Mouse (Mus musculus): ENCODE measurements around the gene Rpl18a.

The Rpl18a gene

DNA sequence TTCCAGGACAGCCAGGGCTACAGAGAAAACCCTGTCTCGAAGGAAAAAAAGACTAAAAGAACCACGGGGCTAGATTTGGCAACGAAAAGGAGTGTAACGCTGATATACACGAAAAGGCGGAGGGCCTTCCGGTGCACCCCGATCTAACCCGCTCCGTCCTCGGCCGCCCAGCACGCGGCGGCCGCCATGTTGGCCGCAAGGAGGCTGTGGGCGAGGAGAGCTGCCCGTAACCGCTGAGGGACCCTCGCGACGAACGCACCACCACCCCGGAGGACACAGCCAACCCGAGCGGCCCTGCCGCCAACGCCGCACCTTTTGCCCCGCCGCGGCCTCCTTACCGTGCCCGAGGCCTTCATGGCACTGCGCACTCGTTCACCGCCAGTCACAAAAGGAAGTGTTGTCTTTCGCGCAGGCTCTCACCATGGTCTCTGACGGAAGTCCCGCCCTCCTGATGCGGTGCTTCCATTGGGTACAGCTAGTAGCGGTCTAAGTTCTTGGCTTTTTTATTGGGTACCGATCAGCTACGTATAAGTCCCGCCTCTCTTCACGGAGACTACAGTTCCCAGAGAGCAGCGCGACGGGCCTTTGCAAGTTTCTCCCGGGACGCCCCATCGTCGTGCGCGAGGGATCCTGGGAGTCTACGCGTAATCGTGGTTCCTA, at the start of gene Rpl18a:
Gene Rpl18a, minus strand, starts transcription at position 392 of the 660 bp plus-strand sequence.
- DNase-seq (ENCODE audit: low read depth, low spot score): peak; percentile 100

DNA sequence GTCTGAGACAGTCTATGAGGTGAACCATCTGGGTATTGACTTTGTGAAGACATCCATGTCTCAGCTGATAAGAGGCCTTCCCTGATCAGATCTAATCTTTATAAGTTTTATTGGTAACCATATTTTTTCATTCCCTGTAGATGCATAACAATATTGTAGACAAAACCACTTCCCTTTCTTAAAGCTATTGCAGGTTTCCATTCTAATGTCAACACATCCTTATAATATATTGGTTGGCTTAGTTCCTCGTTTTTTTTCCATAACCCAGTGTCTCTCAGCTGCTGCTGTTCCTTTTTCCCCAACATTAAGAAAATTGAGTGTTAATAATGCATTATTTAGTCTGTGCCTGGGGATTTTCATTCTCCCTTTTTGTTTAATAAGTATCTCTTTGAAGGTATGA, 46.0 kb upstream of the Rpl18a start:
- DNase-seq (ENCODE audit: low read depth, low spot score): no peak

DNA sequence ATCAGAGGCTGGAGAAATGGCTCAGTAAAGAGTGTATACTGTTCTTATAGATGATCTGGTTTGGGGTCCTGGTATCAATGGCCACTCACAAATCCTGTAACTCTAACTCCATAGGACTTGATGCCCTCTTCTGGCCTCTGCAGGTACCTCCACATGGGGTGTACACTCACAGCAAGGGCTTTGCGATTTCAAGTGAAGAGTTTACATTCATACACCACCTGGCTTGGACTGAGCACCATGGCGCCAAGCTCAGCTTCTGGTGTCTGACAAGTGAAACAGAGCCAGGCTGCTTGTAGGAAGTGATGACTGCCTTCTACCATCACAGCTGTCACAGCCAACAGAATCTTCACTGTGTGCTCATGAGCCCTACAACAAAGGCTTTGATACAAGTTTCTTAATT, 44.3 kb upstream of the Rpl18a start:
- peak; percentile 54 for DNase-seq (ENCODE audit: low read depth, low spot score)

DNA sequence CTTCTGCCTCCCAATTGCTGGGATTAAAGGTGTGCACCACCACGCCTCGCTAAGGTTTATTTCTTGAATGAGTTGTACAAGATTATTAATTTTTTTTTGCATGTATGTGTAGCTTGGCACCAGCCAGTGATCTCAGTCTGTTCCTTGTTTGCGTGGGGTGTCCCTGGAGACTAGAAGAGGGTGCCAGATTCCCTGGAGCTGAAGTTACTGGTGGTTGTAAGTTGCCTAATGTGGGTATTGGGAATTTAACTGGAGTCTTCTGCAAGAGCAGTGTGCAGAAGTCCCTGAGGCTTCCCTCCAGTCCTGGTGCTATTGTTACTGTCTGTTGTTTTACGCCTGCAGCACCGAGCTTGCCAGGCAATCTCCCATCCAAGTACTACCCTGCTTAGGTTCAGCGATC, 40.0 kb upstream of the Rpl18a start:
- peak; percentile 66 for DNase-seq (ENCODE audit: low read depth, low spot score)

DNA sequence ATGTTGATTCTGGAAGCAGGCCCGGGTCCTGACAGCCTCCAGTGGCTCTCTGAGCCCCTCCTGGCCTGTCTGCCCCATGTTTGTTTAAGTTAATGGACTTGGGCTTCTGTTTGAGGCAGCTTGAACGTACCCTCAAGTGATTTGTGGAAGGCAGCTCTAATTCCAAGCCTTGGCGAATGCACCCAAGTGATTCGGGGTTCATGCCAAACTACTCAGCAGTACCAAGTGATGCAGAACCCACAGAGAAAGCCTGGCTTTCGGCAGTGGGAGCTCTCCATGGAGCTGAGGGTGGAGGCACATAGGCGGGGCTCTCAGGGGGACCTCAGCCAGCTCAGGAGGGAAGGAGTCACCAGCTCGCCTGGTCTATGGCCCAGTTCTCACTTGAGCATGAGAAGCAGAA, 37.6 kb upstream of the Rpl18a start:
- peak; percentile 61 for DNase-seq (ENCODE audit: low read depth, low spot score)

DNA sequence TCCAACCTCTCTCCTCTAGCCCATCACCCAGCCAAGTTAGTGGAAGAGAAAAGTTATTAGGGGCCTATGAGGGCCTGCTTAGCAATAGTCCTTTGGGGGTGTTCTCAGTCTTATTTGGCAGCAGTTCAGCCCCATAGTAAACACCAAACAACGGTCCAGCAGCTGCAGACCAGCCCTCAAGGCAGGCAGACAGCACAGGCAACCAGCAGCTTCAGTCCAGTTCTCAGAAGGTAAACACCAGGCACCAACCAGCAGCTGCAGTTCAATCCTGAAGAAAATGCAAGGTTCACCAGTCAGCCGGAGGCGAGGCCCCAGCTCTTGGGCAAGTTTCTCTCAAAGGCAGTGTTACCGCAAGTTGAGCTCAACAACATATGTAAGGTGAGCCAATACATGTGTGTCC, 35.8 kb upstream of the Rpl18a start:
- no peak for DNase-seq (ENCODE audit: low read depth, low spot score)

DNA sequence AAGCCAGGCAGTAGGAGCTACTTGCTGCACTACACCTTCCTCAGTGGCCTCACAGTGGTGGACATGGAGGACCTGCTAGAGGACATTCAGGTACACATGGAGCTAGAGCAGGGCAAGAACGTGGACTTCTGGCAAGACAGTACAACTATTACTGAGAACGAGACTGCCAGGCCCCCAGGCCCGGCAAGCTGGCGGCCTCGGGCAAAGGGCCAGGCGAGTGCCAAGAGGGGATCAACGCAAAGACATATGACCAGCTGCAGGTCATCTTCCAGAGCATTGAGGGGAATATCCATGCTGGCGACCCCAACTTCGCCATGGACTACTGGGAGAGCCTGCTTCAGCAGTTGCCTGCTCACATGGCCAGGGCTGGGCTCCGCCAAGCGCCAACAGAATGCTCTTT, 34.5 kb upstream of the Rpl18a start:
- no peak for DNase-seq (ENCODE audit: low read depth, low spot score)

DNA sequence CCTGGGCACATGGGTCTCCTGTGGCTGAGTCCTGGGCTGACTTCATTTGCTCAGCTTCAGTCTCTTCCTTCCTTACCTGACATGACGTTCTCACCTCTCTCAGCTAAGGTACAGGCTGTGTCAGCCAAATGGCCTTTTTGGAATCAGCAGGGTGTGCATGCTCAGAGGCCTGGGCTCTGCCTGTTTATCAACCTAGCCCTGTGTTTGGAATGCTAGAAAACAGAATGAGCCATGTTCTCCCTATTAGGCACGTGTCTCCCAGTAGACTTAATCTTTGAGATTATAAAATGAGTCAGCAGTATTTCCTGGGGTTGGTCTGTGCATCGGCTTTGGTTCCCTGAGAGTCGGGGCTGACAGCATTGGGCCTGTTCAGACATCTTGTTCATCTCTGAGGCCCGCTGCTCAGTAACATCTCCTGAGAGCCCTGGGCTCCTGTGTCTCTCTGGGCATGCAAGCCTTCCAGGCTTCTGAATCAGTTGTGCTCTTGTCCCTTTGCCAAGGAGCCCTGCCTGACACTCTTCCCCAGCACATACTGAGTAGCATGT, 31.6 kb upstream of the Rpl18a start:
- DNase-seq (ENCODE audit: low read depth, low spot score): no peak

DNA sequence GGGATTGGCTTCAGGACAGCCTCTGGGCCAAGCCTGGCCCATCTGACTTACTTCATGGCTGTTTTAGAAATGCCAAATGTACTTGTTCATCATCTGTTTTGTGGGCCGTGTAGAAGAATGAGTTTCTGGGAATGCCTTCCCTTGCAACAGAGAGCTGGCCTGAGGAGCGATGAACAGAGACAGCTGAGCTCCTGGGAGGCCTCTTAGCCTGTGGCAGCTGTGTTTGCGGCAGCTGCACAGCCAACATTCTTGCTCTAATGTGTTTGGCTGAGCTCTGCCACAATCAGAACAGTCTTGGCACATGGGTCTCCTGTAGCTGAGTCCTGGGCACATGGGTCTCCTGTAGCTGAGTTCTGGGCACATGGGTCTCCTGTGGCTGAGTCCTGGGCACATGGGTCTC, 30.9 kb upstream of the Rpl18a start:
- no peak for DNase-seq (ENCODE audit: low read depth, low spot score)

DNA sequence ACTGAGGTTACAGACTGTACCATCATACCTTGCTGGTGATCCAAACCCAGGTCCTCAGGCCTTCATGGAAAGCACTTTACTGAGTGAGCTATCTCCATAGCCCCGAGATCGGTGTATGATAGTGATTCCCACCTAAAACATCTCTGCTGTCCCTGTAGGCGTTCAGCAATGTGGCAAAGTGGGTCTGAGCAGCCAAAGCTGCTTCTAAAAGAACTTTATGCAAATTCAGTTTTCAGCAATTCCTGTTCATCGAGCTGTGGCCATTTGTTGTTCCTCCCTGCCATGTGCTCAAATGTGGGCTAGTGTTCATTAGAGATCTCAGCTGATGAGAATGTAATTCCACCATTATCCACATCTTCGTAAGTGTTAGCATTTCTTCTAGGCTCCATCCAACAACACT, 29.2 kb upstream of the Rpl18a start:
- peak; percentile 67 for DNase-seq (ENCODE audit: low read depth, low spot score)

DNA sequence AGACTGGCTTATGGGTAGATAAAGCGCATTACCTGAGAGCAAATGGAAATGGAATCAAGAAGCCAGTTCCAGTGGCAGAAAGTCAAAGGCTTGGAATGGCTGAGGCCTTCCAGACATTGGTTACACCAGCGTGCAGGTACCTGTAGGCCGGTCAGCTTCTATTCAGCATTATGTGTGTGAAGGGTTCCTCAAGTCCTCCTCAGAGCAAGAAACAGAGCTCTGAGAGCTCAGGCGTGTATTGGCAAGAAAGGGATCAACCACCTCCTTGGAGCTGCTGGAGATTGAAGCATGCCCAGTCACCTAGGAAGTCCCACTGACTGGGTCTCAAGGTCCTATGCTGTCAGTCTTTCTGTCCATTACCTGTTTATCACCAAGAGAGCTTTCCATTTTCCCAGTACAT, 28.5 kb upstream of the Rpl18a start:
- no peak for DNase-seq (ENCODE audit: low read depth, low spot score)

DNA sequence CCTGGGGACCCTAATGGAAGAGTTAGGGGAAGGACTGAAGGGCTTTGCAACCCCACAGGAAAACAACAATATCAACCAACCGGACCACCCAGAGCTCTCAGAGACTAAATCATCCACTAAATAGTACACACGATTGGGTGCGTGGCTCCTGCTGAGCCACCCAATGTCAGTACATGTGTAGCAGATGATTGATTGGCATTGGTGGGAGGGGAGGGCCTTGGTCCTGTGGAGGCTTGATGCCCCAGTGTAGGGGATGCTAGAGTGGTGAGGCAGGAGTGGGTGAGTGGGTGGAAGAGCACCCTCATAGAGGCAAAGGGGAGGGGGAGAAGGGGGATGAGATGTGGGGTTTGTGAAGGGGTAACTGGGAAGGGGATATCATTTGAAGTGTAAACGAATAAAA, 26.9 kb upstream of the Rpl18a start:
- DNase-seq (ENCODE audit: low read depth, low spot score): no peak

DNA sequence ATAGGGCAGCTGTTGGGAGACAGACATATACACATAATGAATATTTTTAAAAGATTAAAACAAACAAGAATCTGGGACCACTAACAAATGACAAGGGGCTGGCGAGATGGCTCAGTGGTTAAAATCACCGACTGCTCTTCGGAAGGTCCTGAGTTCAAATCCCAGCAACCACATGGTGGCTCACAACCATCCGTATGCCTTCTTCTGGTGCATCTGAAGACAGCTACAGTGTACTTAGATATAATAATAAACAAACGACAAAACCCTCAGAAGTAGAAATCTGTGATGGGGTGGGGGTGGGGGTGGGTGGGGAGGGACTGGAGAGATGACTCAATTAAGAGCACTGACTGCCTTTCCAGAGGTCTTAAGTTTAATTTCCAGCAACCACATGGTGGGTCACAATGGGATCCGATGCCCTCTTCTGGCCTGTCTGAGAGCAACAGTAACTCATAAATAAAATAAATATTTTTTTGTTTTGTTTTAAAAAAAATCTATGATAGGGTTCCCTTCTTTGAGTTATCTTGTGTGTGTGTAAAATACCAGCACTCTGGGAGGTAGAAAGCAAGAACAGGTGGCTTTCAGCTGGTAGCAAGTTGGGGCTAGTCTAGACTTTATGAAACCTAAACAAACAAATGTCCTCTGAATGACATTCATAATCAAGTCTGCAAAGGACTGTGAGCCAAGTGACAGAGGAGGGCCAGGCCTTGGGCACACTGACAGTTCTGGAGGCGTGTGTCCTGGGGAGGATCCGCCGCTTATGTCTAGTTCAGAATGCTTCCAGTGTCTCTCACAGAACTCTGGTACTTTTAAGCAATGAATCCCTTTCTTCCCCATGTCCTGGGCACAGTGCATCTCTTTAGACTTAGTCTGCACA, 23.1 kb upstream of the Rpl18a start:
- no peak for DNase-seq (ENCODE audit: low read depth, low spot score)

DNA sequence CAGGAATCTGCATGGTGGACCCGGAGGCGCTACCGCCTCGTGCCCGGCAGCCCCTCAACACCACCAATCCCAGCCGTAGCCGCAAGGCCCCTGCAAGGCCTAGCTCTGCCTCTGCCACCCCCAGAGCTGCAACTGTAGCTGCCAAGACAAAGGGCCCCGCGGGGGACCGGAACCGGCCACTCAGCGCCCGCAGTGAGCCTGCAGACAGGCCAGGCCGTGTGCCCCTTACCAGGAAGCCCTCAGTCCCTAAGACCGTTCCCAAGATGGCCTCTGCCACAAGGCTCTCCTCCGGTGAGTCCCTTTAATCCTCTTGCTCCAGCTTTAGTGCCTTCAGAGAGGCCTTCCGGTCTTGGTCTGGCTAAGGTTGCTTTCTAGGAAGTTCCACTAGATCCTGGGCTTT, 17.5 kb upstream of the Rpl18a start:
- no peak for DNase-seq (ENCODE audit: low read depth, low spot score)

DNA sequence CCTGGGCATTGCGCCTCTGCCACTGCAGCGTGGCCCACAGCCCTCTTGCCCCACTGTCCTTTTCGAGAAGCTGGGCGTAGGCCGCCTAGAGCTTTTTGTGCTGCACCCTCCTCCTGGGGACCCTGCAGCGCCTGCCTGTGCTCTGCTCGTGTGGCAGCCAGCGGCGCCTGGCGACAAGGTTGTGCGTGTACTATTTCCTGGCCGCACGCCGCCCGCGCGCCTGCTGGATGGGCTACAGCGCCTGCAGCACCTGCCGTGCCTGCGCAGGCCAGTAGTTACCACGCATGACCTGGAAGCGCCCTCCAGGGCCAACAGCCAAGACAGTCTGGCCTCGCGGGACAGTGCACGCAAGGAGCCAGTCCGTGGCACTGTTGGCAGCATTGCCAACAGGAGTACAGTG, 16.3 kb upstream of the Rpl18a start:
- DNase-seq (ENCODE audit: low read depth, low spot score): no peak

DNA sequence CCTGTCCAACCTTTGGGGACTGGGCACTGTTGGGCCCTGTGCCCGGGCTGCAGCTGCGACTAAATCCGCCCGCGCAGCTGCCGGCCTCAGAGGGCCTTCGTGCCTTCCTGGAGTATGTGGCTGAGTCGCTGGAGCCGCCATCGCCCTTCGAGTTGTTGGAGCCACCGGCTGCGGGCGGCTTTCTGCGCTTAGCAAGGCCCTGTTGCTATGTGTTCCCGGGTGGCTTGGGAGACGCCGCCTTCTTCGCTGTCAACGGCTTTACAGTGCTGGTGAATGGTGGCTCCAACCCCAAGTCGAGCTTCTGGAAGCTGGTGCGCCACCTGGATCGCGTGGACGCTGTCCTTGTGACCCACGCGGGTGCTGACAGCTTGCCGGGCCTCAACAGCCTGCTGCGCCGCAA, 15.7 kb upstream of the Rpl18a start:
- DNase-seq (ENCODE audit: low read depth, low spot score): no peak

DNA sequence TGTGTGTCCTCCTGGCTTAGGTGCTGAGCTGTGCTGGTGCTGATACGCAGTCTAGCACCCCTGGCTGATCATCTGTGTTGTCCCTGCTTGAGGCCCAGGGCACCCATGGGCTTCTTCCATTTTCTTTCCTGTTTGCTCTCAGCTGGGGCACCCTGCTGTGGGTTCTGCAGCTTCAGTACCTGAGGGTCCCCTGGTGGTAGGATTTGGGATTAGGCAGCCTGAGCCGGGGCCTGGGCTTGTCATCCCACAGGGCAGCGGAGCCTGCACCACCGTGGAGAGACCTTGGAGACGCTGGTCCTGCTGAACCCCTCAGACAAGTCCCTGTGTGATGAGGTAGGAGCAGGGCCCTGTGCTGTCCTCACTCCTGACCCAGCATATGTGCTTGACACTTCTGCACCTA, 14.4 kb upstream of the Rpl18a start:
- DNase-seq (ENCODE audit: low read depth, low spot score): no peak

DNA sequence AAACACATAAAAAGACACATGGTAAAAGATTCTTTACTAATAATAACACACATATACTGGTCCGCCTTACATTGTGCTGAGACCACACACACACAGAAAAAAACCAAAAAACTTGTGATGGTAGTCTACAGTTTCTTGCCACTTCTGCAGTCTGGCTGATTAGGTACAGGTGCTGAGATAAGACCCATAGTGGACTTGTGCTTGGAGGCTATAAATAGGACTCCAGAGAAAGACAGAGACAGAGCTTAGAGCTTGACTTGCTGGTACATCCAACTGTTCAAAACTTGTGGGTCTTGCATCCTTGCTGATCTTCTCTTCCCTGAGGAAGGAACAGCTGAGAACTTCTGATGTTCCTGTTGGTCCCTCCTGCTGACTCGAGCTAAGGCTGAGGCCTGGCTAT, 10.3 kb upstream of the Rpl18a start:
- no peak for DNase-seq (ENCODE audit: low read depth, low spot score)

DNA sequence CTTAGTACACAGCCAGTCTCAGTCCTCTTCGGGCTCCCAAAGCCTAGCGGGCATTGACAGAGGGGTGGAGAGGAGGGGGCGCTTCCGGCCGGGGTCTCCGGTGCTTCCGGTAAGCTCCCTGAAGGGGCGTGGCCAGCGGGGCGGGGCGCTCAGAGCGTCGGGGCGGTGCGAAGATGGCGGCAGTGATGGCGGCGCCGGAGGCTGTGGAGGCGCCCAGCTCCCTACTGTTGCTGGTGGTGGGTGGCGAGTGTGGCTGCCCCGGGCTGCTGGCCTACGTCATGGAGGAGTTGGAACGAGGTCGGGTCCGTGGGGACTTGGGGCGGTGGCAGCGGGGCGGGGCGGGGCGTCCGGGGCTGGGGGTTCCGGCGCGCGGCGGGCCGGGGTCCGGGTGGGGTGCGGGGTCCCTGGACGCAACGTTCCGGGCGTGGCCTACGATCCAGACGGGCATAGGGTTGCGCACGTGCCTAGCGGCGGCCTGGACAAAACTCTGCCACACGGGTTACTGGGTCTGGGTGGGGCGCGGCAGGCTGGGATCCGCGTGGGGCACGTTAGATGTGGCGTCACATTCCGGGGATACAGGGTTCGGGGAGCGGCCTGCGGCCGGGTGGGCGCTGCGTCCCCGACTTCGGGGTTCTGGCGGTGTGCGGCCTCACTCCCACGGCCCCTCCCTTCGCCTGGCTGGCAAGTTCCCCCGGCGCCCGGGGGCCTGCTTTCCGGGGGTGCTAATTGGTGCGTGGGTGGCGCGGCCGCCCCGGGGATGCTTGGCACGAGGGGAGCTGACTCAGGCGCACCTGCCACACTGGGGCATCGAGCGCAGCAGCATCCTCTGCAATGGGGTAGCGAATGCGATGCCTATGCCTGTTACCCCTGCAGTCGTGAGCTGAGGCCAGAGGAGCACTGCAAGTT, 8.9 kb upstream of the Rpl18a start, which contains the start of gene Map1s:
Gene Map1s, plus strand, starts transcription at position 102 of the 906 bp plus-strand sequence.
- peak; percentile 91 for DNase-seq (ENCODE audit: low read depth, low spot score)

DNA sequence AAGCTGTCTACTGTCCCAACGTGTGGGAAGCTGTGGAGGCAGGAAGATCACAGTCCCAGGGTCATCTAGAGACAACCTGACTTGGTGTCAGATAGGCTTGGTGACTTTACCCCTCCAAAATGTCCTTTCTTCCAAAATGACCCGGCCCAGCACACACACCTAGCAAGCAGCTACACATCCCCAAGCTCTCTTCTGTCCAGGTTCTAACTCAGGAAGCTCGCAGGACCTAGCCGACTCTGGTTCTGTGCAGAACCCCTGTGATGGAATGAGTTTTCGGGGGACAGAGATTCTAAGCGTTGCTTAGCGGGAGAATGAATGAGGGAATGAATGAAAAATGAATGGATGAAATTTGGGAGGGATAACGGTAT, 8.2 kb upstream of the Rpl18a start:
- DNase-seq (ENCODE audit: low read depth, low spot score): no peak

DNA sequence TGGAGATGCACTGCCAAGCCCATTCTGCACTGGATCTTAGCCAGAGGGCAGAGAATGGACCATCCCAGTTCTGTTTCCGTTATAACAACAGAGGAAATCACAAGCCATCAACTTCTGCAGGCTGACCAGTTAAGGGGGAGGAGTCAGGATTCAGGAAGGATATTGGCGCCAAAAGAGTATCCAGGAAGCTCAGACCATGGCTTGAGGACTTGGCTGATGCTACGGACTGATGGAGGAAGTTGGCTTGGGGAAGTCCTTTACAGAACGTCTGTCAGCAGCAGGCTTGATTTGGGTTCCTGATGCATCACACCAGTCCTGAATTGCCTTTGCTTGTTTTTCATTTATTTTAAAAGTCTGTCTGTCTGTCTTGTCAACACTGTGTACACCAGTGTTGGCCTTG, 7.3 kb upstream of the Rpl18a start:
- DNase-seq (ENCODE audit: low read depth, low spot score): peak; percentile 56

DNA sequence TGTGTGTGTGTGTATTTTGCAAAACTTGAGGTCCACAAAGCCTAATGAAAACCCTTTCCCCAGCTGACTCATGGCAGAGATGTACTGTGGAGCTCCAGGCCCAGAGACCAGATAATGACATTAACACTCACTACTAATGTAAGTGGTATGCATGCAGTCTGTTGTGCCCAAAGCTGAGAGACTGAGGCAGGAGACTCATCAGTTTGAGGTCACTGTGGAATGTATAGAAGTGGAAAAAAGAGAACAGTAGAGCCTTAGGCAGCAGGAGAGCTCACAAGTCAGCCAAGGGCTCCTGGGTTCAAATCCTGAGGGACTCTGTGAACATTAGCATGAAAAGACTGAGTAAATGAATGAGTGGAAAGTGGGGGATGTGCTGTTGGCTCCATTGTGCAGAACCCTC, 6.4 kb upstream of the Rpl18a start:
- no peak for DNase-seq (ENCODE audit: low read depth, low spot score)
